Mouse (Mus musculus): Measurements from ENCODE around the gene Gm960. TPM values are rescaled to one million over a fixed set of nuclear protein-coding genes. Genes with fewer than 3 reads are reported as not detected.
"Not testable (repeated sequence)": the region's sequence is repeated elsewhere in the genome, so short reads cannot be mapped to it uniquely, and the experiment has no call there.

Gm960 gene
- polyA plus RNA-seq, 1 experiment, result not detected

GRCm38 (mm10) chr19:4588430-4588829, 110.0 kb downstream of the Gm960 start:
- Histone ChIP-seq H3K4me1 (ENCODE audit: control insufficient read depth, insufficient read depth, insufficient read length) (no peaks in the 10 kb centered on the region), H3K4me3 (ENCODE audit: extremely low read depth, insufficient read depth, insufficient read length) (no peak overlapping the region), H3K36me3 (ENCODE audit: control insufficient read depth, insufficient read depth, low read length) (no peaks in the 10 kb centered on the region), H3K27me3 (ENCODE audit: control insufficient read depth, insufficient read depth, low read length) (no peaks in the 10 kb centered on the region), H3K27ac (ENCODE audit: insufficient read depth, low read length) (no peak overlapping the region)
- WGBS, result 75% methylated on average over 3 of the region's 3 CpGs
- no peak for DNase-seq (ENCODE audit: low read depth in 1 of 2, low spot score in 2 of 2)
- TF ChIP-seq CTCF (IDR thresholded peaks at IDR 0.05; ENCODE audit: extremely low read depth, insufficient read depth, insufficient read length, insufficient replicate concordance) (no peak), POLR2A (IDR thresholded peaks at IDR 0.05; ENCODE audit: low read depth, low read length) (no peak)

GRCm38 (mm10) chr19:4587426-4587825, 111.0 kb downstream of the Gm960 start:
- Histone ChIP-seq H3K4me3 (ENCODE audit: extremely low read depth, insufficient read depth, insufficient read length) (no peak overlapping the region), H3K4me1 (ENCODE audit: control insufficient read depth, insufficient read depth, insufficient read length) (no peaks in the 10 kb centered on the region), H3K27me3 (ENCODE audit: control insufficient read depth, insufficient read depth, low read length) (no peaks in the 10 kb centered on the region), H3K27ac (ENCODE audit: insufficient read depth, low read length) (no peak overlapping the region), H3K36me3 (ENCODE audit: control insufficient read depth, insufficient read depth, low read length) (no peaks in the 10 kb centered on the region)
- DNase-seq (ENCODE audit: low read depth in 1 of 2, low spot score in 2 of 2), result no peak
- TF ChIP-seq CTCF (IDR thresholded peaks at IDR 0.05; ENCODE audit: extremely low read depth, insufficient read depth, insufficient read length, insufficient replicate concordance) (no peak), POLR2A (IDR thresholded peaks at IDR 0.05; ENCODE audit: low read depth, low read length) (no peak)
- 69% methylated on average over 2 of the region's 2 CpGs for WGBS

- not testable (repeated sequence) for H3K4me1 ChIP-seq (ENCODE audit: control insufficient read depth, insufficient read depth, insufficient read length); H3K36me3 ChIP-seq (ENCODE audit: control insufficient read depth, insufficient read depth, low read length)
Measured at GRCm38 (mm10) chr19:4586783-4587182, 111.7 kb downstream of the Gm960 start.

GRCm38 (mm10) chr19:4583856-4584255, 114.6 kb downstream of the Gm960 start:
- no peaks in the 10 kb centered on the region for H3K27me3 ChIP-seq (ENCODE audit: control insufficient read depth, insufficient read depth, low read length)
- TF ChIP-seq POLR2A (IDR thresholded peaks at IDR 0.05; ENCODE audit: low read depth, low read length) (no peak), CTCF (IDR thresholded peaks at IDR 0.05; ENCODE audit: extremely low read depth, insufficient read depth, insufficient read length, insufficient replicate concordance) (no peak)
- H3K4me1 ChIP-seq (ENCODE audit: control insufficient read depth, insufficient read depth, insufficient read length), result no peaks in the 10 kb centered on the region
- H3K4me3 ChIP-seq (ENCODE audit: extremely low read depth, insufficient read depth, insufficient read length), result no peak overlapping the region
- no peaks in the 10 kb centered on the region for H3K36me3 ChIP-seq (ENCODE audit: control insufficient read depth, insufficient read depth, low read length)
- no peak overlapping the region for H3K27ac ChIP-seq (ENCODE audit: insufficient read depth, low read length)
- WGBS, result 63% methylated on average over 2 of the region's 2 CpGs
- no peak for DNase-seq (ENCODE audit: low read depth in 1 of 2, low spot score in 2 of 2)

More at GRCm38 (mm10) chr19:4586783-4587182, 111.7 kb downstream of the Gm960 start:
- not testable (repeated sequence) for H3K27ac ChIP-seq (ENCODE audit: insufficient read depth, low read length); H3K4me3 ChIP-seq (ENCODE audit: extremely low read depth, insufficient read depth, insufficient read length); H3K27me3 ChIP-seq (ENCODE audit: control insufficient read depth, insufficient read depth, low read length); DNase-seq (ENCODE audit: low read depth in 1 of 2, low spot score in 2 of 2)

DNA sequence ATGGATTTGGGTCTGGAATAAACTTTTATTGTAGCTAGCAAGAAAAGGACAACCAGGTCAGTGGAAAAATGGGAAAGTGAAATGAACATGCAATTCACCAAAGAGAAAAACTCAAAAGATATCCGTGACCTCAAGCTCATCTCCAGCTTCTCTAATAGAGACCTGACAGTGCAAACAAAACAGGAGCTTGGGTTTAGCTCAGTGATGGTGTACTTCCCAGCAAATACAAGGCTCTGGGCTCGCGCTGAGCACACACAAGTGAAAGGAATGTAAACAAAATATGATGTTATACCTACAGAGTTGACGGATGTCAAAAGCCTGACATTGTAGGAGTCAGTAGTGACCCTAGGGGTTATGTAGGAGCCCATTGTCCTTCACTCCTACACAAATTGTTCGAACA, 119.2 kb downstream of the Gm960 start:
- Histone ChIP-seq H3K27ac (ENCODE audit: insufficient read depth, low read length) (no peak overlapping the region), H3K36me3 (ENCODE audit: control insufficient read depth, insufficient read depth, low read length) (no peaks in the 10 kb centered on the region), H3K4me3 (ENCODE audit: extremely low read depth, insufficient read depth, insufficient read length) (no peak overlapping the region), H3K27me3 (ENCODE audit: control insufficient read depth, insufficient read depth, low read length) (no peaks in the 10 kb centered on the region), H3K4me1 (ENCODE audit: control insufficient read depth, insufficient read depth, insufficient read length) (no peaks in the 10 kb centered on the region)
- TF ChIP-seq CTCF (IDR thresholded peaks at IDR 0.05; ENCODE audit: extremely low read depth, insufficient read depth, insufficient read length, insufficient replicate concordance), result no peak
- no peak for TF ChIP-seq POLR2A (IDR thresholded peaks at IDR 0.05; ENCODE audit: low read depth, low read length)
- no peak for DNase-seq (ENCODE audit: low read depth in 1 of 2, low spot score in 2 of 2)
- 86% methylated on average over 5 of the region's 5 CpGs for WGBS

DNA sequence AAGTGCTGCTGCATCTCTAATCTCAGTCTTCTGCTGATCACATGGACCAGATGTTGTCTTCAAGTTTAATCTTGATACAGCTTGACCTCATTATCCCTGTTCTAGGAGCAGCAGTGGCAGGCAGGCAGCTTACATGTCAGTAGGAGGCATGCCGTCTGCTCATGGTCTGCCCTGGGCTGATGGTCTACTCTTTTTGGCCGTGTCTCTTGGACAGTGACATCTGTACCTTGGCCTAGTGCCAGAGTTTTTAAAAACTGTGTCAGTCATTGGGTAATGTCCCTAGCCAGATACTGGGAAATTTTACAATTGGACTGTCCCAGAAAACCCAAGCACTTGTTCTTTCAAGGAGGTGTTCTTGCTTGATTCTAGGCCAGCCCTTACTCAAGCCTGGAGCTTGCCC, 119.7 kb downstream of the Gm960 start:
- Histone ChIP-seq H3K27ac (ENCODE audit: insufficient read depth, low read length) (no peak overlapping the region), H3K27me3 (ENCODE audit: control insufficient read depth, insufficient read depth, low read length) (no peaks in the 10 kb centered on the region), H3K36me3 (ENCODE audit: control insufficient read depth, insufficient read depth, low read length) (no peaks in the 10 kb centered on the region), H3K4me3 (ENCODE audit: extremely low read depth, insufficient read depth, insufficient read length) (no peak overlapping the region), H3K4me1 (ENCODE audit: control insufficient read depth, insufficient read depth, insufficient read length) (no peaks in the 10 kb centered on the region)
- no peak for DNase-seq (ENCODE audit: low read depth in 1 of 2, low spot score in 2 of 2)
- 83% methylated on average over 2 of the region's 2 CpGs for whole genome bisulfite sequencing
- TF ChIP-seq POLR2A (IDR thresholded peaks at IDR 0.05; ENCODE audit: low read depth, low read length), result no peak
- TF ChIP-seq CTCF (IDR thresholded peaks at IDR 0.05; ENCODE audit: extremely low read depth, insufficient read depth, insufficient read length, insufficient replicate concordance), result no peak

Other genes with a start within 250 kb of the Gm960 start
- 0.68 and 0.85 TPM in 2 replicates for gene Syt12, start 221.2 kb downstream of the Gm960 start, polyA plus RNA-seq (2012; rRNA removed)
- gene 2010003K11Rik, start 200.1 kb downstream of the Gm960 start, polyA plus RNA-seq (2012; rRNA removed), result not detected in 2 replicates
- 5.9 and 8.6 TPM in 2 replicates for gene Pcx, start 188.2 kb downstream of the Gm960 start, polyA plus RNA-seq (2012; rRNA removed)
- 3.0 and 4.0 TPM in 2 replicates for gene Lrfn4, start 83.0 kb downstream of the Gm960 start, polyA plus RNA-seq (2012; rRNA removed)
- gene Rce1, start 73.0 kb downstream of the Gm960 start, polyA plus RNA-seq (2012; rRNA removed), result 59.7 and 83.0 TPM in 2 replicates
- gene Sptbn2, start 12.5 kb upstream of the Gm960 start, polyA plus RNA-seq (2012; rRNA removed), result 0.16 and 0.20 TPM in 2 replicates
- 7.4 and 8.3 TPM in 2 replicates for gene Rbm4b, start 57.8 kb upstream of the Gm960 start, polyA plus RNA-seq (2012; rRNA removed)
- gene Rbm4, start 95.2 kb upstream of the Gm960 start, polyA plus RNA-seq (2012; rRNA removed), result 34.6 and 40.5 TPM in 2 replicates
- gene Gm21992, start 112.9 kb upstream of the Gm960 start, polyA plus RNA-seq (2012; rRNA removed), result 12.0 and 15.0 TPM in 2 replicates
- gene Rbm14, start 113.0 kb upstream of the Gm960 start, polyA plus RNA-seq (2012; rRNA removed), result 50.0 and 69.3 TPM in 2 replicates
- 19.3 and 20.8 TPM in 2 replicates for gene Ccs, start 140.7 kb upstream of the Gm960 start, polyA plus RNA-seq (2012; rRNA removed)
- 0.02 TPM in 2 replicates for gene Ccdc87, start 140.7 kb upstream of the Gm960 start, polyA plus RNA-seq (2012; rRNA removed)
- 31.3 and 35.0 TPM in 2 replicates for gene Ctsf, start 156.5 kb upstream of the Gm960 start, polyA plus RNA-seq (2012; rRNA removed)
- 0.06 and 0.32 TPM in 2 replicates for gene Actn3, start 179.2 kb upstream of the Gm960 start, polyA plus RNA-seq (2012; rRNA removed)
- 25.0 and 35.6 TPM in 2 replicates for gene Zdhhc24, start 180.0 kb upstream of the Gm960 start, polyA plus RNA-seq (2012; rRNA removed)
- 1.3 and 2.6 TPM in 2 replicates for gene Bbs1, start 208.0 kb upstream of the Gm960 start, polyA plus RNA-seq (2012; rRNA removed)
- 79.5 and 98.8 TPM in 2 replicates for gene Dpp3, start 229.6 kb upstream of the Gm960 start, polyA plus RNA-seq (2012; rRNA removed)
- 1.0 and 1.5 TPM in 2 replicates for gene Peli3, start 244.5 kb upstream of the Gm960 start, polyA plus RNA-seq (2012; rRNA removed)

All from spleen, adult 2 months (tissue).